ENCODE assay signal across 14 mouse cellular contexts in genomic region chr11:33781561-33781971, GRCm38 (mm10).
A peak's percentile ranks its signal among the peaks of the same experiment; 100 is the strongest.
DNase-seq lines count a peak whose midpoint lies in the region; ATAC-seq and TF ChIP-seq lines count a peak whose summit lies in the region.
"Had no signal": no experiment of that assay in that cellular context is flagged by ENCODE, and none has a peak within 500 bp of the region (broad histone marks: within the 10 kb centered on the region; RNA-seq: fewer than 3 reads in every experiment).

No protein-coding gene starts in this region.

- no peak for DNase-seq in midbrain, embryonic 11.5 days (ENCODE audit: low spot score, missing footprints)
- DNase-seq in cerebellum, adult 8-10 months, result peak; percentile 64
- peak; percentile 53 for DNase-seq in forebrain, postnatal 0 days
- no peak for DNase-seq in layer of hippocampus, adult 11-12 months (ENCODE audit: low spot score)
- no peak for DNase-seq in testis, postnatal 10 days (ENCODE audit: low spot score)
- DNase-seq in gastrocnemius, postnatal 10 days, result no peak
- DNase-seq: adrenal gland, postnatal 14 days; heart, adult 18-20 months; kidney, postnatal 10 days; lung, postnatal 14 days had no signal

- H3K9me3 ChIP-seq in midbrain, embryonic 12.5 days, result no peaks in the 10 kb centered on the region
- H3K9me3 ChIP-seq in midbrain, embryonic 11.5 days (ENCODE audit: control insufficient read depth, low read length), result no peaks in the 10 kb centered on the region
- H3K9me3 ChIP-seq in forebrain, postnatal 0 days (ENCODE audit: low read length), result no peaks in the 10 kb centered on the region
- H3K9me3 ChIP-seq in neural tube, embryonic 15.5 days (replicated peaks), result no peaks in the 10 kb centered on the region
- H3K9me3 ChIP-seq: liver, embryonic 15.5 days had no signal

- TF ChIP-seq CTCF in forebrain, postnatal 0 days (IDR thresholded peaks at IDR 0.05; ENCODE audit: low read depth), result no peak

- H3K27me3 ChIP-seq in midbrain, embryonic 12.5 days, result no peaks in the 10 kb centered on the region
- no peaks in the 10 kb centered on the region for H3K27me3 ChIP-seq in midbrain, embryonic 11.5 days (ENCODE audit: control insufficient read depth, insufficient read depth, low read length)
- no peaks in the 10 kb centered on the region for H3K27me3 ChIP-seq in forebrain, postnatal 0 days (ENCODE audit: insufficient read depth, low read length)
- H3K27me3 ChIP-seq in neural tube, embryonic 15.5 days (replicated peaks), result no peaks in the 10 kb centered on the region
- H3K27me3 ChIP-seq: liver, embryonic 15.5 days had no signal

- ATAC-seq in midbrain, embryonic 12.5 days (ENCODE audit: low FRiP score, low read depth), result no peak
- no peak for ATAC-seq in midbrain, embryonic 11.5 days (ENCODE audit: low FRiP score)
- peak; percentile 44 for ATAC-seq in forebrain, postnatal 0 days
- no peak for ATAC-seq in neural tube, embryonic 15.5 days (ENCODE audit: low FRiP score)
- ATAC-seq: CD4-positive, CD25-positive, alpha-beta regulatory T cell, adult 4 months had no signal

- 48% methylated on average over 10 of the region's 10 CpGs for WGBS in midbrain, embryonic 12.5 days
- WGBS in midbrain, embryonic 11.5 days, result 66% methylated on average over 10 of the region's 10 CpGs
- WGBS in forebrain, postnatal 0 days, result 7% methylated on average over 10 of the region's 10 CpGs
- WGBS in neural tube, embryonic 15.5 days, result 26% methylated on average over 10 of the region's 10 CpGs

- H3K4me3 ChIP-seq in midbrain, embryonic 12.5 days, result no peak overlapping the region
- H3K4me3 ChIP-seq in midbrain, embryonic 11.5 days (ENCODE audit: low read depth, low read length), result no peak overlapping the region
- H3K4me3 ChIP-seq in forebrain, postnatal 0 days (ENCODE audit: low read depth, low read length), result no peak overlapping the region
- H3K4me3 ChIP-seq in neural tube, embryonic 15.5 days (replicated peaks), result no peak overlapping the region
- H3K4me3 ChIP-seq: liver, embryonic 15.5 days had no signal

- H3K4me1 ChIP-seq in midbrain, embryonic 12.5 days, result peaks cover 46% of the 10 kb centered on the region
- peaks cover 9% of the 10 kb centered on the region for H3K4me1 ChIP-seq in midbrain, embryonic 11.5 days (ENCODE audit: control insufficient read depth, insufficient read depth, low read length)
- peaks cover 15% of the 10 kb centered on the region for H3K4me1 ChIP-seq in forebrain, postnatal 0 days (ENCODE audit: insufficient read depth)
- peaks cover 41% of the 10 kb centered on the region for H3K4me1 ChIP-seq in neural tube, embryonic 15.5 days
- H3K4me1 ChIP-seq: liver, embryonic 15.5 days had no signal

- no peak overlapping the region for H3K4me2 ChIP-seq in midbrain, embryonic 12.5 days (replicated peaks)
- no peak overlapping the region for H3K4me2 ChIP-seq in midbrain, embryonic 11.5 days
- H3K4me2 ChIP-seq in forebrain, postnatal 0 days (ENCODE audit: low read depth), result 0 out of 2 replicates have a peak overlapping the region, but pooled peaks have one; percentile 3
- H3K4me2 ChIP-seq in neural tube, embryonic 15.5 days, result no peak overlapping the region
- H3K4me2 ChIP-seq: liver, embryonic 15.5 days had no signal

- no peaks in the 10 kb centered on the region for H3K36me3 ChIP-seq in midbrain, embryonic 12.5 days
- no peaks in the 10 kb centered on the region for H3K36me3 ChIP-seq in midbrain, embryonic 11.5 days (ENCODE audit: control insufficient read depth, insufficient read depth, low read length)
- H3K36me3 ChIP-seq in forebrain, postnatal 0 days (ENCODE audit: insufficient read depth), result no peaks in the 10 kb centered on the region
- H3K36me3 ChIP-seq in neural tube, embryonic 15.5 days, result no peaks in the 10 kb centered on the region
- H3K36me3 ChIP-seq: liver, embryonic 15.5 days had no signal

- H3K27ac ChIP-seq in midbrain, embryonic 12.5 days (replicated peaks), result peak overlapping the region; percentile 25; the same call in 1 of the 2 replicates
- no peak overlapping the region for H3K27ac ChIP-seq in midbrain, embryonic 11.5 days (ENCODE audit: low read depth, low read length)
- H3K27ac ChIP-seq in forebrain, postnatal 0 days (ENCODE audit: low read depth, low read length), result no peak overlapping the region
- peak overlapping the region; percentile 34; the same call in 1 of the 2 replicates for H3K27ac ChIP-seq in neural tube, embryonic 15.5 days (replicated peaks)
- H3K27ac ChIP-seq: liver, embryonic 15.5 days had no signal

- H3K9ac ChIP-seq in midbrain, embryonic 12.5 days (replicated peaks), result no peak overlapping the region
- H3K9ac ChIP-seq in midbrain, embryonic 11.5 days (ENCODE audit: low read length), result no peak overlapping the region
- H3K9ac ChIP-seq in forebrain, postnatal 0 days, result 0 out of 2 replicates have a peak overlapping the region, but pooled peaks have one; percentile 31
- H3K9ac ChIP-seq in neural tube, embryonic 15.5 days (replicated peaks), result no peak overlapping the region
- H3K9ac ChIP-seq: liver, embryonic 15.5 days had no signal

Comparison
In these comparisons a context has a peak if more than half of its experiments do, and no peak if none do; other contexts are left out.
1. H3K27ac ChIP-seq: peak in midbrain, embryonic 12.5 days (single experiment) and neural tube, embryonic 15.5 days (single experiment); none in midbrain, embryonic 11.5 days (single experiment) and forebrain, postnatal 0 days (single experiment).
2. DNase-seq: peak in cerebellum, adult 8-10 months (single experiment) and forebrain, postnatal 0 days (single experiment); none in midbrain, embryonic 11.5 days (single experiment), layer of hippocampus, adult 11-12 months (single experiment), testis, postnatal 10 days (single experiment) and gastrocnemius, postnatal 10 days (single experiment).